In the genomic region with DNA sequence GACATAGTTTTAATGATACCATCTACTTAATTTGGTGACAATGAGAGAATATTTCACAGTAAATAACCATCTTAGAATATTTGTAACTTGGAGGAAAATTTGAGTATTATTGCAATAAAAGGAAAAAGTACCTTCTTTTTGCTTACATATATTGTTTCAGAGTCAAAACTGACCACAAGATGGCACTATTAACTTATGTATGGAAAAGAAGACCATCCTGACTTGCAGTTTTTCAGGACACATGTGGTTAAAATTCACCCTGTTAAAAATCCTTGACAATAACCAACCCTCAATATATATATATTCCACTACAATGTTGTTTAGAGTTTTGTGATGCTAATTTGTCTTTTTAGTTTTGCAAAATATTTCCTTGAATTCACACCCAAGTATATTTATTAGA, we compare ENCODE assay signal across 9 mouse cellular contexts. TPM values are rescaled to one million over a fixed set of nuclear protein-coding genes. Genes with fewer than 3 reads are reported as not detected.
A peak's percentile ranks its signal among the peaks of the same experiment; 100 is the strongest.
DNase-seq lines count a peak whose midpoint lies in the region; ATAC-seq and TF ChIP-seq lines count a peak whose summit lies in the region.
"Had no signal": no experiment of that assay in that cellular context is flagged by ENCODE, and none has a peak within 500 bp of the region (broad histone marks: within the 10 kb centered on the region; RNA-seq: fewer than 3 reads in every experiment).

No protein-coding gene starts in this region.

- no peak overlapping the region for H3K4me2 ChIP-seq in midbrain, embryonic 15.5 days
- H3K4me2 ChIP-seq: embryonic facial prominence, embryonic 13.5 days had no signal

- DNase-seq in left cerebral cortex, adult 2 months (ENCODE audit: extremely low spot score in 1 of 2, low spot score in 2 of 2), result no peak
- DNase-seq in left cerebral cortex, postnatal 4 days, result no peak
- peak; percentile 86 for DNase-seq in MN1 (ENCODE audit: low spot score)
- DNase-seq in embryo, embryonic 10 days (ENCODE audit: low spot score), result peak; percentile 83
- DNase-seq in right cerebral cortex, postnatal 10 days (ENCODE audit: low spot score in 2 of 2), result no peak
- no peak for DNase-seq in thymus, postnatal 4 days

- intact Hi-C loops in left cerebral cortex, adult 2 months (cut with DNase I), result loop anchor here (2.0 to 5.0 kb wide), 3 partner anchors 915 to 974 kb away; no protein-coding TSS in a partner anchor
- intact Hi-C loops in left cerebral cortex, postnatal 4 days (cut with DNase I), result loop anchor here (5.0 kb wide), 2 partner anchors 919 to 974 kb away; no protein-coding TSS in a partner anchor

- H3K27ac ChIP-seq in left cerebral cortex, adult 2 months, result no peak overlapping the region
- H3K27ac ChIP-seq in midbrain, embryonic 15.5 days, result no peak overlapping the region
- H3K27ac ChIP-seq: embryonic facial prominence, embryonic 13.5 days had no signal

- ATAC-seq in midbrain, embryonic 15.5 days (replicated peaks), result peak; percentile 77

- no peaks in the 10 kb centered on the region for H3K9me3 ChIP-seq in midbrain, embryonic 15.5 days
- H3K9me3 ChIP-seq: embryonic facial prominence, embryonic 13.5 days had no signal

- peak; percentile 77 for TF ChIP-seq CTCF in left cerebral cortex, adult 2 months (IDR thresholded peaks at IDR 0.05)

- no peaks in the 10 kb centered on the region for H3K27me3 ChIP-seq in midbrain, embryonic 15.5 days (replicated peaks)
- H3K27me3 ChIP-seq: embryonic facial prominence, embryonic 13.5 days had no signal

- H3K4me3 ChIP-seq in left cerebral cortex, adult 2 months, result no peak overlapping the region
- H3K4me3 ChIP-seq in midbrain, embryonic 15.5 days, result no peak overlapping the region
- H3K4me3 ChIP-seq: embryonic facial prominence, embryonic 13.5 days; myocyte had no signal

- no peak overlapping the region for H3K9ac ChIP-seq in midbrain, embryonic 15.5 days
- H3K9ac ChIP-seq: embryonic facial prominence, embryonic 13.5 days had no signal

- H3K4me1 ChIP-seq in midbrain, embryonic 15.5 days, result no peaks in the 10 kb centered on the region

- no peaks in the 10 kb centered on the region for H3K36me3 ChIP-seq in midbrain, embryonic 15.5 days (replicated peaks)
- H3K36me3 ChIP-seq: embryonic facial prominence, embryonic 13.5 days had no signal

RNA-seq across cellular contexts. Expression of gene Mrps30, which starts 16.5 kb away (rescaled TPM):
- total RNA-seq in left cerebral cortex, adult 2 months (2021), result 10 to 100 TPM; 17.6 to 18.7 TPM
- total RNA-seq in left cerebral cortex, postnatal 4 days (2021), result 10 to 100 TPM; 16.3 to 17.3 TPM
- 23.5 and 25.7 TPM in 2 replicates for polyA plus RNA-seq in midbrain, embryonic 15.5 days (2015; fragmentation: Nextera tagmentation; extraction: Ambion mirVana)

RNA-seq across cellular contexts. Expression of gene B430218F22Rik, which starts 17.1 kb away (rescaled TPM):
- total RNA-seq in left cerebral cortex, adult 2 months (2021), result under 1 TPM; 0.45 to 0.61 TPM
- total RNA-seq in left cerebral cortex, postnatal 4 days (2021), result under 1 TPM; 0.38 to 0.50 TPM
- polyA plus RNA-seq in midbrain, embryonic 15.5 days (2015; fragmentation: Nextera tagmentation; extraction: Ambion mirVana), result 0.97 and 1.6 TPM in 2 replicates

Comparison
In these comparisons a context has a peak if more than half of its experiments do, and no peak if none do; other contexts are left out.
1. DNase-seq: peak in MN1 (single experiment) and embryo, embryonic 10 days (single experiment); none in left cerebral cortex, adult 2 months (0 of 2), left cerebral cortex, postnatal 4 days (single experiment), right cerebral cortex, postnatal 10 days (0 of 2) and thymus, postnatal 4 days (single experiment).